Mouse (Mus musculus) bone marrow, adult 2 months (tissue): ENCODE data around the gene Nyap1.

Source experiments
- CTCF ChIP-seq: fragments of 200-500 bp; IDR thresholded peaks from 2 replicates; pipeline ENCODE4 v1.5.1; 2011; ENCODE audit warnings: low read length, control low read depth; ENCODE audit not compliant: control insufficient read depth, insufficient read depth
- POLR2A ChIP-seq: fragments of 200-500 bp; IDR thresholded peaks from 2 replicates; pipeline ENCODE4 v1.6.1; 2011; ENCODE audit warnings: low read depth, mild to moderate bottlenecking, control low read depth, low read length, borderline replicate concordance; ENCODE audit not compliant: control insufficient read depth

GRCm38 (mm10) chr5:137748130-137748770 is 6.8 kb upstream of the Nyap1 start:
- TF ChIP-seq POLR2A (no peak), CTCF (no peak)
